Mouse (Mus musculus) liver, embryonic 16.5 days (tissue): ENCODE measurements around the gene Actn4. TPM values are rescaled to one million over a fixed set of nuclear protein-coding genes. Genes with fewer than 3 reads are reported as not detected.
"Not testable (repeated sequence)": the region's sequence is repeated elsewhere in the genome, so short reads cannot be mapped to it uniquely, and the experiment has no call there.

Experiments used
- ATAC-seq: fragments of 200-750 bp; cut with Nextera tagmentation; 2 replicates; pipeline ENCODE4 v1.8.0; 2017; ENCODE audit warnings: low read depth, mild to moderate bottlenecking, moderate number of reproducible peaks, moderate library complexity
- H3K27ac ChIP-seq: fragments of 300-500 bp; sonication (generic); 2 replicates; pipeline ENCODE4 v1.5.1; 2014; ENCODE audit warnings: mild to moderate bottlenecking, low read length
- H3K27me3 ChIP-seq: fragments of 300-500 bp; sonication (generic); 2 replicates; pipeline ENCODE4 v1.6.1; 2014; ENCODE audit warnings: low read depth, low read length, mixed read lengths; ENCODE audit not compliant: control insufficient read depth, insufficient read depth
- H3K36me3 ChIP-seq: fragments of 300-500 bp; sonication (generic); 2 replicates; pipeline ENCODE4 v1.6.1; 2014; ENCODE audit warnings: mild to moderate bottlenecking; ENCODE audit not compliant: control insufficient read depth, insufficient read depth
- H3K4me1 ChIP-seq: fragments of 300-500 bp; sonication (generic); 2 replicates; pipeline ENCODE4 v1.6.1; 2014; ENCODE audit warnings: low read depth, low read length, mixed read lengths; ENCODE audit not compliant: control insufficient read depth
- H3K4me2 ChIP-seq: fragments of 300-500 bp; sonication (generic); 2 replicates; pipeline ENCODE4 v1.6.1; 2014; ENCODE audit warnings: low read depth, low read length, mixed read lengths
- H3K4me3 ChIP-seq: fragments of 300-500 bp; sonication (generic); 2 replicates; pipeline ENCODE4 v1.5.1; 2014; ENCODE audit warnings: low read depth, mild to moderate bottlenecking, low read length
- H3K9ac ChIP-seq: fragments of 300-500 bp; sonication (generic); 2 replicates; pipeline ENCODE4 v1.6.1; 2014; ENCODE audit warnings: low read depth, low read length
- H3K9me3 ChIP-seq: fragments of 300-500 bp; sonication (generic); replicated peaks from 2 replicates; pipeline ENCODE4 v1.6.1; 2016; ENCODE audit warnings: low read length; ENCODE audit not compliant: control insufficient read depth
- WGBS: fragments of 180-500 bp; shearing (Covaris S2); extraction: QIAGEN DNeasy Blood & Tissue Kit; methylation state at CpG from one replicate; pipeline ENCODE4 v1.1.7; 2014; ENCODE audit not compliant: insufficient replicate concordance; 5-methylcytosine and 5-hydroxymethylcytosine counted together
- polyA plus RNA-seq: library from polyadenylated mRNA; unstranded; fragments of >200 nt; fragmentation: Nextera tagmentation; extraction: Ambion mirVana; gene quantifications from 2 replicates; pipeline ENCODE4 v1.2.1, GENCODE M21; 2015

Actn4 gene
- polyA plus RNA-seq, 1 experiment from 2014 or later, result 137 TPM

- Histone ChIP-seq H3K36me3 (no peaks in the 10 kb centered on the region), H3K9me3 (no peaks in the 10 kb centered on the region), H3K4me3 (no peak overlapping the region), H3K27me3 (no peaks in the 10 kb centered on the region), H3K27ac (no peak overlapping the region), H3K4me2 (no peak overlapping the region), H3K4me1 (peaks cover 10% of the 10 kb centered on the region), H3K9ac (no peak overlapping the region)
- no peak for ATAC-seq
- 80% methylated on average over 7 of the region's 7 CpGs for WGBS
These were observed 82.5 kb downstream of the Actn4 start for GRCm38 (mm10) chr7:28879606-28880005.

DNA sequence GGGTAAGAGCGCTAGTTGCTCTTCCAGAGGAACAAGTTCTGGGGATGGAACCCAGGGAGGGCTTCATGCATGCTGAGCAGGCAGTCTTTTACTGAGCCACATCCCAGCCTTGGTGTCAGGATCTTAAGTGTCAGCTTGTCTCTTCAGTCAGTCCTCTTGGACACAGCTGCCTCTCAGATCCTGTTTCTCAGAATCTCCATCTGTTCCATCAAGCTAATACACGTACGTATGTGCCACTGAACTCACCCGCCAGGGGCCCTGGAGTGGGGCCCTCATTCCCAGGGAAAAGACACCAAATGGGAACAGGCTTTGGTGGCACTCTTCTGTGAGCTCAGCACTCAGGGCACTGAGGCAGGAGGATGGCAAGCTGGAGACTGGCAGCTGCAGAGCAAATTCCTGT is 84.3 kb downstream of the Actn4 start:
- Histone ChIP-seq H3K27ac (peak overlapping the region; percentile 75), H3K9me3 (no peaks in the 10 kb centered on the region), H3K4me2 (no peak overlapping the region), H3K27me3 (no peaks in the 10 kb centered on the region), H3K9ac (no peak overlapping the region), H3K4me3 (no peak overlapping the region), H3K4me1 (peaks cover 10% of the 10 kb centered on the region), H3K36me3 (no peaks in the 10 kb centered on the region)
- whole genome bisulfite sequencing, result 83% methylated on average over 4 of the region's 4 CpGs
- no peak for ATAC-seq

GRCm38 (mm10) chr7:28877155-28877554 is 85.0 kb downstream of the Actn4 start:
- Histone ChIP-seq H3K36me3 (no peaks in the 10 kb centered on the region), H3K4me2 (peak overlapping the region; percentile 7; the same call in 1 of the 2 replicates), H3K4me1 (peaks cover 10% of the 10 kb centered on the region), H3K27me3 (no peaks in the 10 kb centered on the region), H3K4me3 (no peak overlapping the region), H3K27ac (peak overlapping the region; percentile 75), H3K9ac (no peak overlapping the region), H3K9me3 (no peaks in the 10 kb centered on the region)
- peak; percentile 92 for ATAC-seq
- WGBS, result 35% methylated on average over 7 of the region's 7 CpGs

DNA sequence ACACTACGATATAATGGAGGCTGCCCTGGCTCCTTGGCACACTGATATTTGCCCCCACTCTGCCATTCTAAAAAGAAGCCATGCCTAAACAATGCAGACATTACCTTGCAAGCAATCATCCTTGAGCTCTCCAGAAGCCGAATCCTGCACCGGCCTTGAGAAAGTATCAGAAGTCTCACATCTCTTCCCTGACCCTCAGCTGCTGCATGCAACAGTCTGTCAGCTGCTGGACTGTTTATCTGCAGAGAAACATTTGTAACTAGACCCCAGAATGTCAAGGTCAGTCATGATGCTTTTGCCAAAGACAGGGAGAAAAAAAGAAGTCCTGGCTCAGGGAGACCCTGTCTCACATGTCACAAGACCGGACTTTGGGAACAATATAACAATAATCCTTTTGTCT is 86.0 kb downstream of the Actn4 start:
- 72% methylated on average over 4 of the region's 4 CpGs for WGBS
- no peak for ATAC-seq
- H3K9me3 ChIP-seq, result no peaks in the 10 kb centered on the region

DNA sequence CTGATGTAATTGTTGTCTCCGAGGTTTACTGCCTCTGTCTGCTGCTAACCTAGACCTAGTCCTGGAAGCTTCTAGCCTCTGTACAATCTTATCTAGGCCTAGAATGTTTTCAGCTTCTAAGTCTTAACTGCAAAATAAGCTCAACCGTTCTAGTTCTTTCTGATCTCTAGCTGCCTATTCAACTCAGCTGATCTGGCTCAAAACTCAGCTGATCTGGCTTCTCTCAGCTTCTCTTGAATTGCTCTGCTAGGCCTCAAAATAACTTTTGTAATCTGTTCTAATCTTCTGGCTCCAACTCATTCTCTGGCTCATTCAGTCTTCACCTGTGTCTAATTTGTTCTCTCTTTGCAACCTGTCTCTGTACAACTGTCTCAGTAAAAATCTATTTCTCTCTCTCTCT is 87.6 kb downstream of the Actn4 start:
- Histone ChIP-seq H3K9ac (no peak overlapping the region), H3K36me3 (no peaks in the 10 kb centered on the region), H3K9me3 (no peaks in the 10 kb centered on the region), H3K27me3 (no peaks in the 10 kb centered on the region), H3K4me2 (no peak overlapping the region), H3K27ac (no peak overlapping the region), H3K4me1 (peaks cover 10% of the 10 kb centered on the region), H3K4me3 (no peak overlapping the region)
- WGBS, result 50% methylated on average over 2 of the region's 2 CpGs
- ATAC-seq, result no peak

More for the DNA sequence above, 86.0 kb downstream of the Actn4 start:
- no peak overlapping the region for H3K9ac ChIP-seq
- H3K36me3 ChIP-seq, result no peaks in the 10 kb centered on the region
- H3K4me1 ChIP-seq, result peaks cover 10% of the 10 kb centered on the region
- no peaks in the 10 kb centered on the region for H3K27me3 ChIP-seq
- H3K4me2 ChIP-seq, result no peak overlapping the region
- no peak overlapping the region for H3K4me3 ChIP-seq
- H3K27ac ChIP-seq, result no peak overlapping the region

- H3K9ac ChIP-seq, result no peak overlapping the region
- no peak overlapping the region for H3K4me3 ChIP-seq
- H3K4me2 ChIP-seq, result no peak overlapping the region
- peaks cover 8% of the 10 kb centered on the region for H3K4me1 ChIP-seq
- H3K9me3 ChIP-seq, result no peaks in the 10 kb centered on the region
- no peaks in the 10 kb centered on the region for H3K36me3 ChIP-seq
- WGBS, result 63% methylated on average over 24 of the region's 24 CpGs
- ATAC-seq, result peak; percentile 43; the same call in 1 of the 2 replicates
- no peak overlapping the region for H3K27ac ChIP-seq
- no peaks in the 10 kb centered on the region for H3K27me3 ChIP-seq
These were observed 91.1 kb downstream of the Actn4 start for GRCm38 (mm10) chr7:28870901-28871664.

- peaks cover 13% of the 10 kb centered on the region for H3K4me1 ChIP-seq
- ATAC-seq, result peak; percentile 61
- H3K27me3 ChIP-seq, H3K9me3 ChIP-seq, H3K36me3 ChIP-seq, H3K27ac ChIP-seq: not testable (repeated sequence)
- H3K4me2 ChIP-seq, result peak overlapping the region; percentile 49
- peak overlapping the region; percentile 34 for H3K9ac ChIP-seq
- H3K4me3 ChIP-seq, result peak overlapping the region; percentile 22; the same call in 1 of the 2 replicates
- 15% methylated on average over 23 of the region's 23 CpGs for WGBS
These were observed 94.4 kb downstream of the Actn4 start for GRCm38 (mm10) chr7:28867508-28868340.

DNA sequence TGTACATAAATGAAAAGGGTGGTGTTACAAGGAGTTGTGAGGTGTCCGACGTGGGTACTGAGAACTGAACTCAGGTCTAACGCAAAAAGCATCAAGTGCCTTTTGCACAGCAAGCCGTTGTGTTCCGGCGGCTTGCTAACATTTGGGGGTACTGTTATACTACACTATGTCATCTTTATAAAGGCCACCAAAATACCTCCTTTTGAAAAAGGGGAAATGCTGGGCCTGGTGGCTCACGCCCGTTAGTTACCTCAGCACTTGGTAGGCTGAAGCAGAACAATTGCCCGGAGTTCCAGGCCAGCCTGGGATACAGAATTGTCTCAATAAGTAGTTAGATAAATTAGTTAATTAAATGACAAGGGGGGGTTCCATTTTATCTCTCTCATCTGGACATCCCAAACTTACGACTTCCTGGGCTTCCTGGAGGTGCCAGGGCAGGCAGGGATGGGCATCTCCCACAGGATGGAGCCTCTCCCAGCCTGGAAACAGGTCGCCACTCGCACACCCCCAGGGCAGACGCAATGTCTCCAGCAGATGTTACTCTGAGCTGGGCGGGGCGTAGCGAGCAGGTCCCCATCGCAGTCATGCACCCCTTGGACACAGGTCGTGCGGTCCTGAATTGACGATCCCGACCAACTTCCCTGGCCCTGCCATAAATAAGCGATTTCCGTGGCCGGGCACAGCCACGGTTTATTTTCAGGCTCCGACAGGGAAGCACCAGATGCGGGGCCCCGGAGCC is 95.2 kb downstream of the Actn4 start:
- no peak overlapping the region for H3K27ac ChIP-seq
- H3K4me2 ChIP-seq, result no peak overlapping the region; the same call in 1 of the 2 replicates
- H3K4me3 ChIP-seq, result no peak overlapping the region

More for the DNA sequence above, 95.2 kb downstream of the Actn4 start:
- 85% methylated on average over 28 of the region's 28 CpGs for WGBS
- H3K36me3 ChIP-seq, result no peaks in the 10 kb centered on the region
- no peaks in the 10 kb centered on the region for H3K9me3 ChIP-seq
- no peaks in the 10 kb centered on the region for H3K27me3 ChIP-seq
- ATAC-seq, result no peak
- H3K9ac ChIP-seq, result no peak overlapping the region
- H3K4me1 ChIP-seq, result peaks cover 13% of the 10 kb centered on the region
